Mouse (Mus musculus) limb, embryonic 10.5 days (tissue): ENCODE measurements around the gene Pbx1. TPM values are rescaled to one million over a fixed set of nuclear protein-coding genes. Genes with fewer than 3 reads are reported as not detected.

Experiments
- DNase-seq: peaks from one replicate; pipeline ENCODE4 v3.0.0-alpha.2; 2017; ENCODE audit warnings: low spot score
- H3K27ac ChIP-seq: fragments of 300-500 bp; sonication (generic); 2 replicates; pipeline ENCODE4 v1.5.1; 2016; ENCODE audit warnings: mild to moderate bottlenecking
- H3K27me3 ChIP-seq: fragments of 300-500 bp; sonication (generic); 2 replicates; pipeline ENCODE4 v1.6.1; 2016; ENCODE audit warnings: low read depth, mild to moderate bottlenecking; ENCODE audit not compliant: poor library complexity, severe bottlenecking
- H3K36me3 ChIP-seq: fragments of 300-500 bp; sonication (generic); 2 replicates; pipeline ENCODE4 v1.6.1; 2016; ENCODE audit warnings: mild to moderate bottlenecking, moderate library complexity
- H3K4me1 ChIP-seq: fragments of 300-500 bp; sonication (generic); 2 replicates; pipeline ENCODE4 v1.6.1; 2016
- H3K4me3 ChIP-seq: fragments of 300-500 bp; sonication (generic); 2 replicates; pipeline ENCODE4 v1.5.1; 2016; ENCODE audit warnings: mild to moderate bottlenecking, moderate library complexity
- H3K9me3 ChIP-seq: fragments of 300-500 bp; sonication (generic); replicated peaks from 2 replicates; pipeline ENCODE4 v1.6.1; 2016; ENCODE audit warnings: mild to moderate bottlenecking
- WGBS: fragments of 180-500 bp; shearing (Covaris S2); methylation state at CpG from one replicate; pipeline ENCODE4 v1.1.7; 2016; 5-methylcytosine and 5-hydroxymethylcytosine counted together
- polyA plus RNA-seq: library from polyadenylated mRNA; unstranded; fragments of >200 nt; fragmentation: Nextera tagmentation; extraction: Ambion mirVana; gene quantifications from 2 replicates; pipeline ENCODE4 v1.2.1, GENCODE M21; 2016

Gene Pbx1
- polyA plus RNA-seq, 1 experiment from 2014 or later: 55.9 TPM

GRCm38 (mm10) chr1:168246968-168247724, 184.9 kb downstream of the Pbx1 start:
- Histone ChIP-seq H3K9me3 (no peaks in the 10 kb centered on the region), H3K4me3 (no peak overlapping the region), H3K36me3 (no peaks in the 10 kb centered on the region), H3K27me3 (no peaks in the 10 kb centered on the region), H3K27ac (no peak overlapping the region), H3K4me1 (peaks cover 59% of the 10 kb centered on the region)
- 52% methylated on average over 10 of the region's 10 CpGs for WGBS
- DNase-seq: no peak

GRCm38 (mm10) chr1:168245539-168245938, 186.5 kb downstream of the Pbx1 start:
- no peak overlapping the region; the same call in 1 of the 2 replicates for H3K27ac ChIP-seq
- DNase-seq: no peak
- H3K4me1 ChIP-seq: peaks cover 75% of the 10 kb centered on the region
- no peaks in the 10 kb centered on the region for H3K27me3 ChIP-seq
- H3K9me3 ChIP-seq: no peaks in the 10 kb centered on the region
- no peak overlapping the region for H3K4me3 ChIP-seq
- H3K36me3 ChIP-seq: no peaks in the 10 kb centered on the region
- 89% methylated on average over 5 of the region's 5 CpGs for WGBS

- 84% methylated on average over 12 of the region's 12 CpGs for WGBS
- H3K9me3 ChIP-seq: no peaks in the 10 kb centered on the region
- H3K27ac ChIP-seq: no peak overlapping the region
- H3K4me3 ChIP-seq: no peak overlapping the region
- peaks cover 68% of the 10 kb centered on the region for H3K4me1 ChIP-seq
- H3K27me3 ChIP-seq: no peaks in the 10 kb centered on the region
- no peak for DNase-seq
- no peaks in the 10 kb centered on the region for H3K36me3 ChIP-seq
These were observed 188.3 kb downstream of the Pbx1 start for GRCm38 (mm10) chr1:168243759-168244158.

DNA sequence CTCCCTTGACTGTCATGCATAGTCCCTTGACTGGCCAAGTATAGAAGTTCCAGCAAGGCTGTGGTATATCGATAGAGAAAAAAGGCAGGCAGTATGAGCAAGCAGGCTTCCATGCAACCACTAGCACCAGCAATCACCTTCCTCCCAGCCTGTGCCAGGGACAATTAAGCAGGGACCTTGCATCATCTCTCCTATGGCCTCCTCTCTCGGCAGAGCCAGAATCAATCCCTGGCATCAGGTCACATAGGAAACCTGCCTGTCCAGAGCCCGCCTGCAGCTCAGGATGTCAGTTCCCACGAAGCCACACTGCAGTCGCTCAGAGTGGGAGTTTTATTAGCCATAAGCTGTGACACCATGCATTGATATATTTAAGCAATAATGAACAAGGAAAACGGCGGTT, 189.0 kb downstream of the Pbx1 start:
- Histone ChIP-seq H3K27me3 (no peaks in the 10 kb centered on the region), H3K4me1 (peaks cover 64% of the 10 kb centered on the region), H3K9me3 (no peaks in the 10 kb centered on the region), H3K4me3 (no peak overlapping the region), H3K27ac (no peak overlapping the region), H3K36me3 (no peaks in the 10 kb centered on the region)
- WGBS: 76% methylated on average over 7 of the region's 7 CpGs
- DNase-seq: no peak

GRCm38 (mm10) chr1:168241316-168241715, 190.8 kb downstream of the Pbx1 start:
- Histone ChIP-seq H3K4me1 (peaks cover 48% of the 10 kb centered on the region), H3K4me3 (no peak overlapping the region), H3K27me3 (no peaks in the 10 kb centered on the region), H3K27ac (0 out of 2 replicates have a peak overlapping the region, but pooled peaks have one; percentile 42), H3K36me3 (peaks cover 3% of the 10 kb centered on the region; the same call in 1 of the 2 replicates), H3K9me3 (no peaks in the 10 kb centered on the region)
- WGBS: 41% methylated on average over 7 of the region's 7 CpGs
- no peak for DNase-seq

- DNase-seq: no peak
- H3K27me3 ChIP-seq: no peaks in the 10 kb centered on the region
- no peaks in the 10 kb centered on the region for H3K9me3 ChIP-seq
- peaks cover 47% of the 10 kb centered on the region for H3K4me1 ChIP-seq
- H3K27ac ChIP-seq: no peak overlapping the region
- no peak overlapping the region for H3K4me3 ChIP-seq
- 63% methylated on average over 7 of the region's 7 CpGs for WGBS
- peaks cover 8% of the 10 kb centered on the region for H3K36me3 ChIP-seq
These were observed 191.2 kb downstream of the Pbx1 start for GRCm38 (mm10) chr1:168240846-168241245.

GRCm38 (mm10) chr1:168240386-168240785, 191.7 kb downstream of the Pbx1 start:
- Histone ChIP-seq H3K4me1 (peaks cover 47% of the 10 kb centered on the region), H3K9me3 (no peaks in the 10 kb centered on the region), H3K27me3 (no peaks in the 10 kb centered on the region), H3K27ac (no peak overlapping the region), H3K36me3 (peaks cover 8% of the 10 kb centered on the region), H3K4me3 (no peak overlapping the region)
- WGBS: 86% methylated on average over 5 of the region's 5 CpGs
- DNase-seq: no peak

DNA sequence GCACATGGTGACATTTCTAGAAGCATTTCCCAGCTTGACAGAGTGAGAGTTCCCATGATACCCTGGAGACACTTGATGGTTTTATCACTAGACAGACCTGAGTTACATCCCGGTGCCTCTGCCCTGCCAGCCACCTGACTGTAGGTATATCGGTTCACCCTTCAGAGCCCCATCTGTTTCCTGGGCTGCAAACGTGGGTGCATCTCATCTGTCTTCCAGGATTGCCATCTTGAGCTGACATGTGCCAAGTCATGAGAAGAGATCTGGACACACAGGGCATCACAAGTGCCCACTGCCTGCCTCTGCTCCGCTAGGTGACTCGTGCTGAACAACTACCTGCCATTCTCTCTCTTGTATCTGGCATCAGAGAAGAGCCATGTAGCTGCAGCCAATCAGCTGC, 196.0 kb downstream of the Pbx1 start:
- DNase-seq: no peak
- no peaks in the 10 kb centered on the region for H3K9me3 ChIP-seq
- no peak overlapping the region for H3K27ac ChIP-seq
- H3K4me1 ChIP-seq: peaks cover 26% of the 10 kb centered on the region
- H3K4me3 ChIP-seq: no peak overlapping the region
- H3K36me3 ChIP-seq: peaks cover 17% of the 10 kb centered on the region
- no peaks in the 10 kb centered on the region for H3K27me3 ChIP-seq
- 93% methylated on average over 5 of the region's 5 CpGs for WGBS

GRCm38 (mm10) chr1:168234355-168234754, 197.7 kb downstream of the Pbx1 start:
- 85% methylated on average over 11 of the region's 11 CpGs for WGBS
- peaks cover 35% of the 10 kb centered on the region for H3K4me1 ChIP-seq

DNA sequence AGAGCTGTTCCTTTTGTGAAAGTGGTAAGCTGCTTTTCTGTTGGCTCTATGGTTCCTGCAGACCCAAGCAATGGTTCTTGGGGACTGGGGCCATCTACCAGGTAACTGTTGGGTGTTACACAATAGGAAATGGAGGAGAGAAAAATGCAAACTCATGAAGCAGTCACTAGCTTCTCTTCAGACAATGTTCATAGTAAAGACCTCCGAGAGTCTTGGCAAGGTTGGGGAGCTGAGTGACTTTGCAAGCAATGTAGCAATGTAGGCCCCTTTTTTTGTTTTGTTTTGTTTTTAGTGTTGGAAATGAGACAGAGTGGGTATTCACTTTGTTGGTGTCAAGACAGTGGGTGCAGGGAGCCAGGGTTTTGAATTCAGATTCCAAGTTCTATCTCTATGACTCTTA, 198.9 kb downstream of the Pbx1 start:
- Histone ChIP-seq H3K27me3 (no peaks in the 10 kb centered on the region), H3K4me3 (no peak overlapping the region), H3K4me1 (peaks cover 45% of the 10 kb centered on the region), H3K36me3 (peaks cover 17% of the 10 kb centered on the region), H3K27ac (no peak overlapping the region), H3K9me3 (no peaks in the 10 kb centered on the region)
- 96% methylated on average over 1 of the region's 1 CpGs for WGBS
- DNase-seq: no peak

More at GRCm38 (mm10) chr1:168234355-168234754, 197.7 kb downstream of the Pbx1 start:
- DNase-seq: no peak
- Histone ChIP-seq H3K4me3 (no peak overlapping the region), H3K27me3 (no peaks in the 10 kb centered on the region), H3K9me3 (no peaks in the 10 kb centered on the region), H3K27ac (no peak overlapping the region), H3K36me3 (peaks cover 17% of the 10 kb centered on the region)

- peak overlapping the region; percentile 68; the same call in 1 of the 2 replicates for H3K27ac ChIP-seq
- H3K4me3 ChIP-seq: no peak overlapping the region
- WGBS: 94% methylated on average over 11 of the region's 11 CpGs
- peaks cover 17% of the 10 kb centered on the region for H3K36me3 ChIP-seq
- no peaks in the 10 kb centered on the region for H3K9me3 ChIP-seq
- no peaks in the 10 kb centered on the region for H3K27me3 ChIP-seq
- no peak for DNase-seq
- peaks cover 46% of the 10 kb centered on the region for H3K4me1 ChIP-seq
These were observed 200.3 kb downstream of the Pbx1 start for GRCm38 (mm10) chr1:168231548-168232429.

- Histone ChIP-seq H3K4me1 (peaks cover 53% of the 10 kb centered on the region), H3K27me3 (no peaks in the 10 kb centered on the region), H3K4me3 (no peak overlapping the region), H3K27ac (peak overlapping the region; percentile 68), H3K9me3 (no peaks in the 10 kb centered on the region), H3K36me3 (peaks cover 9% of the 10 kb centered on the region)
- WGBS: 62% methylated on average over 1 of the region's 1 CpGs
- no peak for DNase-seq
These were observed 201.2 kb downstream of the Pbx1 start for GRCm38 (mm10) chr1:168230858-168231257.

GRCm38 (mm10) chr1:168230134-168230533, 201.9 kb downstream of the Pbx1 start:
- Histone ChIP-seq H3K27me3 (no peaks in the 10 kb centered on the region), H3K4me3 (peak overlapping the region; percentile 13; the same call in 1 of the 2 replicates), H3K9me3 (no peaks in the 10 kb centered on the region), H3K36me3 (peaks cover 13% of the 10 kb centered on the region), H3K4me1 (peaks cover 54% of the 10 kb centered on the region), H3K27ac (peak overlapping the region; percentile 68)
- WGBS: 38% methylated on average over 4 of the region's 4 CpGs
- peak; percentile 65 for DNase-seq
